Mouse (Mus musculus) olfactory bulb, adult 2 months (tissue): ENCODE results near the gene Ninl.

Source experiments
- CTCF ChIP-seq: fragments of 200-500 bp; IDR thresholded peaks from 2 replicates; pipeline ENCODE4 v1.5.1; 2012; ENCODE audit warnings: low read depth, mild to moderate bottlenecking, low read length, moderate library complexity; ENCODE audit not compliant: insufficient read depth
- POLR2A ChIP-seq: fragments of 200-500 bp; IDR thresholded peaks from 2 replicates; pipeline ENCODE4 v1.6.1; 2012; ENCODE audit warnings: mild to moderate bottlenecking, low read depth, low read length, moderate library complexity; ENCODE audit not compliant: insufficient read depth

- TF ChIP-seq CTCF (no peak), POLR2A (no peak)
These were observed 1.2 kb upstream of the Ninl start for GRCm38 (mm10) chr2:151040411-151040810.
